Mouse (Mus musculus) small intestine, adult 2 months (tissue): Measurements from ENCODE around the gene Tbc1d14.

Source experiments
- CTCF ChIP-seq: fragments of 200-500 bp; IDR thresholded peaks from 2 replicates; pipeline ENCODE4 v1.5.1; 2012; ENCODE audit warnings: low read depth, mild to moderate bottlenecking, control low read depth, inconsistent platforms, low read length, moderate library complexity, mixed read lengths; ENCODE audit not compliant: insufficient replicate concordance, insufficient read length; ENCODE audit errors: extremely low read depth
- POLR2A ChIP-seq: fragments of 200-500 bp; IDR thresholded peaks from 2 replicates; pipeline ENCODE4 v1.6.1; 2012; ENCODE audit warnings: low read depth, mild to moderate bottlenecking, control low read depth, inconsistent platforms, low read length, moderate library complexity

DNA sequence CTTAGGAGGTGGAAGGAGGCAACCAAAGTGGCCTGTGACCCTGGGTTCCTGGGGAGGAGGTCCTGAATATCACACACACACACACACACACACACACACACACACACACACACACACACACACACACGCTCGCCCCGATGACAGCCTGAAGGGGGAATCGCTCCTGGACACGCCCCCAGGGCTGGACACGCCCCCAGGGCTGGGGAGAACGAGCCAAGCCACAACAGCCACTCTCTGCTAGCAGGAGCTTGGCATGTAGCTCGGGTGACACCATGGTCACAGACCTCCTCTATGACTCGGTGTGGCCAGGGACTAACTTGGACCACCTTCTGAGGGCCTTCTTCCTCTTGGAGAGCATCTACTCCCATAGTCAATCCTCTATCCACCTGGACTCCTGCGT lies 142.0 kb downstream of the Tbc1d14 start:
- TF ChIP-seq CTCF (no peak), POLR2A (no peak)
